Mouse (Mus musculus) cerebellum, postnatal 36 days (tissue): Measurements from ENCODE around the gene Gm7945.
A peak's percentile ranks its signal among the peaks of the same experiment; 100 is the strongest.
"Not testable (repeated sequence)": the region's sequence is repeated elsewhere in the genome, so short reads cannot be mapped to it uniquely, and the experiment has no call there.

ENCODE experiments used
- DNase-seq, 2 experiments: peaks; one replicate each; pipeline ENCODE4 v3.0.0; 2021 to 2022; ENCODE audit warnings: mixed read lengths in 2 of 2

Gene Gm7945

DNA sequence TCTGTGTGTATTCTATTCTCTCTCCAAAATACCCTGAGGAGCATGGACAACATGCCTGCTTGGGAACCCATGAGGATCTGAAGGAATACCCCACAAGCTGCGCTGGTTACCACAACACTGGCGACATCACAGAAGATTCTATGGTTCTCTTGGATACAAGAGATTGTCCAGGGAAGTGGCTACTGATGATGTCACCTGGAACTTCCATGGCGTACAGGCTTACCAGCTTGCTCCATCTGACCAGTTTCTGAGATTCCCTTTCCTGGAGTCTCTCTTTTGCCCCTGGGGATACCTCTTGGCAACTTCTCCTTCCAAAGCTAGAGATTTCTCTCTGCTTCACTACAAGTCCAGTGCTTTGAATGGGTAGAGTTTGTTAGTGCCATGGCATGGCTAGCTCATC is at the start of gene Gm7945:
Gene Gm7945 (minus strand): TSS at position 101 of the 400 bp plus-strand sequence.
- DNase-seq = not testable (repeated sequence)

DNA sequence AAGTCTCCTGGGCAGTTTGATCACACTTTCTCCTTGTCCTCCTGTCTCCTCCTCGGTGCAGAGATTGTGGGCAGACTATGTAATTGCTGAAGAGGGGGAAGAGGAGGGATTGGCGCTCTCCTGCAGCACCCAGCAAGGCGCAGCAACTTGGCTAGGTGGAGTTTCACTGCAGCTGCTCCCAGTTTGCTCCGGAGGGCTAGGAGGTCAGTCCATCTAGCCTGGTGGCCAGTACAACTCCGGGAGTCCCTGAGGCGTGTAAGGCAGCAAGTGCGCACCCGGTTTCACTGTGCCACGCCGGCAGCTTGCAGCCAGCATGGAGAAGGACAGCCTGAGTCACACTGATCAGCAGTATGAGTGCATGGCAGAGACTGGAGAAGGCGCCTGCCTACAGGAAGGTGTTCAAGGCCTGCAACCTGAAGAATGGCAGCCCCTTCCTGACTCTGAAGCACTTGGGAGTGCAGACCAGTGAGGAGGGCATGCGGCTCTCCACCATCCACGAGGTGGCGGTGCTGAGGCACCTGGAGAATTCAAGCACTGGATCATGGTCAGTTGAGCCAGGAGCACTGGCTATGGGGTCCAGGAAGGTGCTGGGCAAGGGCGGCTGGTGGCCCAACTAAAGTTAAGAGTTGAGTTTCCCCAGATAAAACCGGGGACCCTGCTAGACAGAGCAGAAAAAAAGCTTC is 39.4 kb upstream of the Gm7945 start:
- DNase-seq = peak in 1 of 2 experiments; percentile 1

DNA sequence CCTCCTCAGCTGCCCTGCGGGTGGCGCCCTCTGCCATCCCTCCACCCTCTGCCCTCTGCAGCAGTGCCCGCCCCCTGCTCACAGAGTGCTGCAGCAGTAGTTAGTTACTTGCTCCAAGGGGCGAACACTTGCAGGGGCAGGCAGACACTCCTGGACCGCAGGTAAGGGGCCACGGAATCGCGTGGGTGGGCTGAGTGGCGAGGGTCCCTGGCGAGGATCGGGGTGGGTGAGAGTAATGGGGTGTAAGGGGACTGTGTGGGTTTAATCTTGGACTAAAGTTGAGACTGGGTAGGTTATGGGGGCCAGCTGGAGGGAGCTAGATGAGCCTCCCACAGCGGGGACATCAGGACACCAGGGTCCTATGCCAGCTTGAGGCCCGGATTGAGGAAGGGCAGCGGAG is 38.5 kb upstream of the Gm7945 start:
- not testable (repeated sequence) for DNase-seq

DNA sequence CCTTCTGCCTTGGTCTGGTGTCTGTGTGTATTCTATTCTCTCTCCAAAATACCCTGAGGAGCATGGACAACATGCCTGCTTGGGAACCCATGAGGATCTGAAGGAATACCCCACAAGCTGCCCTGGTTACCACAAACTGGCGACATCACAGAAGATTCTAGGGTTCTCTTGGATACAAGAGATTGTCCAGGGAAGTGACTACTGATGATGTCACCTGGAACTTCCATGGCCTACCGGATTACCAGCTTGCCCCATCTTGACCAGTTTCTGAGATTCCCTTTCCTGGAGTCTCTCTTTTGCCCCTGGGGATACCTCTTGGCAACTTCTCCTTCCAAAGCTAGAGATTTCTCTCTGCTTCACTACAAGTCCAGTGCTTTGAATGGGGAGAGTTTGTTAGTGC is 22.0 kb upstream of the Gm7945 start, which contains the start of gene Gm6482:
Gene Gm6482 (minus strand): TSS at position 101 of the 400 bp plus-strand sequence.
- not testable (repeated sequence) for DNase-seq

DNA sequence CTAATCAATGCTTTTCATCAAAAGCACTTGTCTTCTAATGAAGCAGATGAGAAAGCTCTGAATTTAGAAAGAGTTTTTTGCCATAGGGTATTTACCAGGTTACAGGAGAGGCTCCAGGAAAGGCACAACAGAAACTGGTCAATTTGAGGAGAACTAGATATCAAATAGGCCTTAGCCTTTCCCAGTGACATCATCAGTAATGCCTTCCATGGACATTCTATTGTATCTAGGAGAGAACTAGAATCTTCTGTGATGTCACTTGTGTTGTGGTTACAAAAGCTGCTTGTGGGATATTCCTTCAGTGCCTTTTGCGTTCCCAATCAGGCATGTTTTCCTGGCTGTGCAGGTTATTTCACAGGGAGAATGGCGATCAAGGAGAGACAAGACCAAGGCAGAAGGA is 37.9 kb downstream of the Gm7945 start, which contains the start of gene Gm5798:
Gene Gm5798 (plus strand): TSS at position 301 of the 400 bp plus-strand sequence.
- DNase-seq = not testable (repeated sequence)
